Mouse (Mus musculus) adrenal gland, adult (tissue): ENCODE results near the gene Ror1.

Source experiments
- DNase-seq, 2 experiments: peaks; one replicate each; pipeline ENCODE4 v3.0.0; 2022 to 2023; ENCODE audit warnings: low spot score in 1 of 2; ENCODE audit not compliant: inconsistent age in 2 of 2

Ror1 gene

DNA sequence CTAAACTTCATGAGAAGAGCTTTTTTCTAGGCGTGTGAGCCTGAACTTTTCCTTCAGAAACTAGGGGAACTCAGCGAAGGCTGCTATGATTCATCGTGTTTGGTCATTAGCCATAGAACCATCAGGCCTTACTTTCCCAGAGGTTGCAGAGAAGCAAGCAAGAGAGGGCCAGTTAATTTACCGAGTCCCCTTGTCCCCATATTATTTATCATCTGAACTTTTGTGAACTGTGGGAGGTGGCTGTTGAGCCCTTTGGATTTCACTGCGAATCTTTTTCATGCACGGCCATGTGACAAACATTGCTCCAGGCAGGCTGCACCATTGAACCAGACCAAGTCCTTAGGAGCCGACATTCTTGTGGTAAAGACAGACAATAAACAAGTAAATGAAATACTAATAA lies 152.2 kb downstream of the Ror1 start:
- DNase-seq, result peak in 1 of 2 experiments; percentile 76

DNA sequence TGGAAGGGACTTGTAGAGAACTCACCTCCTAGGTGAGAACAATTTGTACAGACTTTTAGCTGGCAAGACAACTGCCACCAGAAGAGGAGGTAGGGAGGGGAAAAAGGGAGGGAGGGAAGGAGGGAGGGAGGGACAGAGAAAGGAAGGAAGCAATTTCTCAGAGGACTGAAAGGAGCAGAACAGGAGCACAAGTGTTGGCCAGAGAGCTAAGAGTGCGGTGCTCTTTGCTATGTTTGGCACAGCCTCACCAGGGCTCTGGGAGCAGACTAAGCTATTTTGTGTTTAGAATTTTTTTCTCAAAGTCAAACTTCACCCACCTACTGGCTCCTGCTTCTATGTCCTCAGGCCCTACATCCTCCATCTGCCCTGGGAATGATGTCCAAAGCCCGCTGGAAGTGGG lies 152.7 kb downstream of the Ror1 start:
- DNase-seq, result no peak

DNA sequence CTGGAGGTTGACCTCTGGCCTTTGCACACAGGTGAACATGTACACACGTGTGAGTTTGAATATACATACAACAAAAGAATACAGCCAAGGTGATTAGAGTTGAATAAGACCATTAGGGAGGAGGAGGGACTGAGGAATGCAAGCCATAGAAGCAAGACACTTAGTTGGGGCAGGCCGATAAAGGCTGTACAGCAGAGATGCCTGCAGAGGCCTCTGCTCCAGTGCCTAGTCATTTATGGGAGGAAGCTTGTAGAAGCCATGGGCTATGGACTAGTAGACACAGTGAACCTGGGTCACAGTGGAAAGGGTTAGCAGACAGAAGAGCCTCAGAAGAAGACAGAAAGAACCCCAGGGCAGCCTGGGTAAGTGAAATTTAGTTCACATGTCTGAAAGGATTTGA lies 155.7 kb downstream of the Ror1 start:
- no peak for DNase-seq

DNA sequence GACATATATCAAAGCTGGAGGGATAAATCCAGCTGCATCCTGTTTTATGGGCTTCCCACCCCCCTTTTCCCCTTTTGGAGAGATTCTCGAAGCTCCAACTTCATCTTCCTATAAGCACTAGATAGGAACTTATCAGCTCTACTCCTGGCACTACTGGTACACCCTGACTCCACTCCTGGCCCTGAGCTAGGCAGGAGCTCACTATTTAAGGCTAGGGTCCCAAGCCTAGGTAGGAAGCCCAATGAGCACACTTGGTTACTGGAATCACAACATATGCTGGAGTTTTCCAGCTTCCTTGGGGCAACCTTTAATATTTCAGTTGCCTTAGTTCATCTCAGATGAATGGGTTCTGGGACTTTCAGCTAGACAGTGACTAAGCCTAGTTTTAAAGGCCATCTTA lies 156.5 kb downstream of the Ror1 start:
- peak in 1 of 2 experiments; percentile 58 for DNase-seq

DNA sequence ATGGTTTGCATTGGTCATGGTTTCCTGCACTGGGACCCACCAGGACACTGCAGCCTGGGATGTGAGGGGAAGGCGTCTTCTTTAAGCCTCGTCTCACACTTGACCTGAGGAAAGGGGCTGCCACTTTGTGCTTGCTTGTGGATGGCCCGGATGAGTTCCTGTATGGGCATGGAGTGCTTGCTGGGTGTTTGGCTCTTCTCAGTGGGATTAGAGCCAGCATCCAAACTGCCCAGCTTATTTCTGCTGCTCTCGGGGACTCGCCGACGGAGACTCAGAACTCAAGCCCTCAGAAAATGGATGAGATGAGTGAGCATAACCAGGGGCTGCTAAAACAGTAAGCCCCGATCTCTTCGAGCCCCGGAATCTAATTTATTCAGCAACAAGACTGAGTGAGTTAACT lies 157.1 kb downstream of the Ror1 start:
- DNase-seq, result no peak

DNA sequence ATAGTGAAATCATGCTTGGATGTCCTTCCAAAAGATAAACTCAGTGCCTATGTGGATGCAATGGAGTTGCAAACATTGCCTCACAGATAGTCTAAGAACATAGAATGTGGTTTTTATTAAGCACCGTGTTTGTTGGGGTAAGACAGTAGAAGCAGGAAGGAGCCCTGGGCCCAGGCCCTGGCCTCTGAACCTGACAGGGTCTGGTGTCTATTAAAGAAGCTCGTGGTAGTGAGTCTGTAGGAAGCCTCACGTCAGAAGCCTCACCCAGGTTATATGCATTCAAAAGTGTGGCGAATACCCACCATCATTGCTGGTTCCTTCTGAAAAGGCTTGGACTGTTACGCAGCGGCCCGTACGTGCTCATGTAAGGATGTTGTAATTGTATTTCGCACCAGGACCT lies 157.8 kb downstream of the Ror1 start:
- DNase-seq, result no peak

DNA sequence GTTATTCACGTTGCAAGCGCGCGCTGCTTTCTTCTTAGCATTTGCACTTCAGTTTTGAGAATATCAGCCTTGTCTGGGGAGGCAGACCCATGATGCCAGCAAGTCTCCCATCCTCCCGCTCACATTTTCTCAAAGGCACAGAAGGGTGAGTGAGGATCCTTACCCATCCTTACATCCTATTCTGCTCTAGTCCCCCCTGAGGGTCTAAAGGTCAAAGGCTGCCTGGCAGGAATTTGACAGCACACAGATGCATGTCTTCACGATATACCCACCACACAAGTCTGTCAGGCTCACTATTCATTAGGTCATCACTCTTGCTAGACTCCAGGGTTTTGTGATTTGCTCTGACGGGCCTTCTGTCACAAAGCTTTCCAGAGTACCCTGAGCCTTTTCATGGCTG lies 158.2 kb downstream of the Ror1 start:
- DNase-seq, result no peak

DNA sequence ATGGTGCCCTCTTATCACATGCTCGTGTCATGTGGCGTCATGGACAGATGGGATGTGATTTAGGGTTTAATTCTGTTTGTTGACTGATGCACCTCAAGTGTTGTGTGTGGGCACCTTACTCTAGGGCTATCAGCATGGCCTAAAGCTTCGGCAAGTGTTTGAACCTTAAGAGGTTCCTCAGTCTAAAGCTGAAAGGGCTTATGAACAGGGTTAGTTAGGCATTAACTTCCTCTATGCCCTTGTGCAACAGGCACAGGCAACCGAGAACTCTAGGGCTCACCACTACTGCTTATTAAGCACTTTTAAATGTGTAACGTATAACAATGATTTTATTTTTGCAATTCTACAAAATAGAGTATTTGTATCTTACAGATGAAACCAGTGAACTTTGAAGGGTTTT lies 162.9 kb downstream of the Ror1 start:
- DNase-seq, result no peak

DNA sequence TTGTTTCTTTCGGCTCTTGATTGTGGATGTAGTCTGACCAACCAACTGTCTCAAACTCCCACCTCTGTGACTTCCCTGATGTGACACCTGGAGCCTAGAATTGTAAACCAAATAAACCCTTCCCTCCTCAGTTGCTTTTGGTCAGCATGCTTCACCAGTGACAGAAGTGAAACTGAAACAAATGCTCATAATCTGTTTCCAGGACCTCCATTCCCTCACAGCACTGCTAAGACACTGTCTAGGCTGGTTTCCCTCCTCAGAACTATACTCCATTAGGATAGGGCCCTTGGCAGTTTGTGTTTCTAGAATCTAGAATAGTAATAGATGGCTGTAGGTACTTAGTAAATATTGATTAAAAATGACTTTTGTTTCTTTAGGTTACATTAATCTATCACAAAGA lies 168.3 kb downstream of the Ror1 start:
- no peak for DNase-seq

DNA sequence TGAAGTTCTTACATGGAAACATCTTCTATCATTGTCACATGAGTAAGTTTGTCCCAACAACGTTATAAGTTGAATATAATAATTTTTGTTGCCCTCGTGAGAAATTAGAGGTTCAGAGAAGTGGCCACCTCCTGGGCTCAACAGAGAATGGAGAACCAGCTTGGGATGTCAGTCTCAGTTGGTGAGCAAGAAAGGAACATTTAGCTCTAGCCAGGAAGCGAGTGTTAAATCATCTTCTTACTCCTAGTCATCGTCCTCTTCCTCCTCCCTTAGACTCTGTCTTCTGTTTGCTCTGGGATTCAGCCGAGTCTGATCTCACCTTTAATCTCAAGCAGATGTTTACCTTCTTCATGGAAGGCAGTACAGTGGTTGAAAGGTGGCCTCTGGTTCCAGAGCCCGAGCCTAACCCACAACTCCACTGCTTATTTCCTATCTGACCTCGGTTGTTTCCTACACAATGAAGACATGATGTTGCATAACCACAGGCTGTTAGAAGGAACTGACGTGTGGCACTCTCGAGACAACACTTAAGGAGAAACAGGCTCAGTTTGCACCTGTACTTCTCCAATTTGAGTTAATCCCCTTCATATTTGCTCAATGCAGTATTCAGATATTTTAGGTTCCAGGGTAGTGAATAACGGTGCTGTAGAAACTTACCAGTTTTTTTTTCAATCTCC lies 175.6 kb downstream of the Ror1 start:
- DNase-seq, result no peak

DNA sequence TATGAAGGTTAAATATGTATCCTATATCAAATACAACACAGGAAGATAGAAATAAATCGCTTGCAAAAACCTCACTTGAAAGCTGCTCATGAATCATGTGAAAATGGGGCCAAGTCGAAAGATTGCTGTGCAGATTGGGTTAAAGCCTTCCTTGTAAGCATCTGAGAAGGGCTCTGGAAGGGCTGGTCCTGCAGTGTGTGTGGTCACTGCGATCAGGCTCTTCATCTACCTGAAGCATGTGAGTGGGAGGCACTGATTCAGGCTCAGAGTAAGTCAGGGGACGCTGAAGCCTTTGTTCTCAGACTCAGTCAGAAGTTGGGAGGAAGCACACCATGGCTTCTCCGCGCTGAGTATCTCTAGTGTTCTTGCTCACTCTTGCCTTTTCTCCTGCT lies 176.1 kb downstream of the Ror1 start:
- no peak for DNase-seq

DNA sequence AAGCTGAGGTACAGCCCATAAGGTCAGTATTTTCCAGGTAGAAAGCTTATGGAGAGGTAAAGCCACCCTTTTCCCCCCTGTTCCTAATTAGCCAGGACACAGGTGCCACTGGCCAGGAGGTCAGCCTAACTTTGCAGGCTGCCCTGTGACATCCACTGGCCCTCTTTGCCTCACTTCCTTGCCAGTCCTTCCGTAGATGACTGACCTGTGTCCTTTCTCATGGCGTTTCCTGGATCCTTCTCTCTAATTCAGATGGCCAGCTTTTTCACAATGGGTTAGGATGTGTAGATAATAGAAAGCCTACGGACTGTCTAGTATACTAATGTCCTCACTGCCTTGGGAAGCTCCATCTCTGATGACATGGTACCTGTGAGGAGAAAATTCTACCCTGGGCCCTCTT lies 177.8 kb downstream of the Ror1 start:
- no peak for DNase-seq

DNA sequence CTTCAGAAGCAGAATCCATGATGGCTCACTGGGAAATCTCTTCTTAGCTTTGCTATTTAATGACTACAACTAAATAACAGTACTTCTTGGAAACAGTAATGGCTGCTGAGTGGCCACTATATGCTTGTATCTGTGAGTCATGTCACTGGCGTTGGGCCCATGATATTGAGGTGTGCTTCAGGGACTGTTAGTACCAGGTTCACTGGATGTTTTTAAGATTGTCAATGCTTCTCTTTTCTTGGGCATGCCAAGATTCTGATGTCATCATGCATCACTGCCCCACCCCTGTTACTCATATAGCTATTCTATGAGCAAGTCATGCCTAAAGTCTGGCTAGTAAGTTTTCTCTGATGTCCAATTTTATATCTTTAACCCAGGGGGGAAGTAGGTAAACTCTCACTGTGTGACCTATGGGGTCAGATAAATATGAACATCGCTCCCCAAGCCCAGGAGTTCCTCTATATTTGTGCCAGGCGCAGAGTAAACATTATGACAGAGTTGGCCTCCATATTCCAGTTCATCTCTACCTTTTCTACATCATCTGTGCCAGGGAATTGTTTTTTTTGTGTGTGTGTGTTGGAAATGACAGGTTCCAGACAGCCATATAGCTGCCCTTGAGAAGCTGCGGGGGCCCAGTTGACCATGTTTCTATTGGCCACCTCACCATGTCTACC lies 178.4 kb downstream of the Ror1 start:
- no peak for DNase-seq

DNA sequence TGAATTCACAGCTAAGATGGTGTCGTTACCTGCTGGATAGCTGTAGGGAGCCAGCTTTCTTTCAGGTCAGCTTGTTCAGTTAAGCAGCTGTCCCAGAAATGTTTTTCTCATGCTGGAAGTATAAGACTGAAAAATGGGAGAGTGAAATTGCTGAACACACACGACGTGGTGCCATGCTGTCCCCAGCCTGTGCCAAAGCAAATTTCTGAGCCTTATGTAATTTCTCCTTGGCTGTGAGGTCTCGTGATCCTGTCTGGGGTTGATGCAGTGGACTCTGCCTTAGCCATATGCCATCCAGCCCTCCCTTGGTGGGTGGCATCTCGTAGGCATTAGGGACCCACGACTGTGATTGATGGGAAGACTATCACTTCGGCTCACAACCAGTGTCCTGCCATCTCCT lies 180.9 kb downstream of the Ror1 start:
- DNase-seq, result no peak

DNA sequence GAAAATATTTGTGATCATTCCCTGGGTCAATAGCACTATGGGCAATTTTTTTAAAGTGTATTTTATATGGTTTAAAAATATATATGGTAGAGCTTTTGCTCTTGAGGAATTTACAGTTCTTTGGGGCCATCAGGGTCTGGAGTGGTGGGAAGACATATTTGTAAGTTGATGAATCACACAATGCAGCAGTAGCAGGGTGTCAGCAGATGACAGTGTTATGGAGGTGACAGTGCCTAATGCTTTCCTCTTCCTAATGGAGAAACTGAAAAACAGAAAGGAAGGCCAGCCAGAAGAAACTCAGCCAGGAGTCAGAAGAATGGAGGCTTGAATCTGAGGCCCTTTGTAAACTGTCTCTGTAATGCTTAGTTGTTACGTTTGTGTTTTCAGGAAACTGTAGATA lies 181.4 kb downstream of the Ror1 start:
- no peak for DNase-seq

DNA sequence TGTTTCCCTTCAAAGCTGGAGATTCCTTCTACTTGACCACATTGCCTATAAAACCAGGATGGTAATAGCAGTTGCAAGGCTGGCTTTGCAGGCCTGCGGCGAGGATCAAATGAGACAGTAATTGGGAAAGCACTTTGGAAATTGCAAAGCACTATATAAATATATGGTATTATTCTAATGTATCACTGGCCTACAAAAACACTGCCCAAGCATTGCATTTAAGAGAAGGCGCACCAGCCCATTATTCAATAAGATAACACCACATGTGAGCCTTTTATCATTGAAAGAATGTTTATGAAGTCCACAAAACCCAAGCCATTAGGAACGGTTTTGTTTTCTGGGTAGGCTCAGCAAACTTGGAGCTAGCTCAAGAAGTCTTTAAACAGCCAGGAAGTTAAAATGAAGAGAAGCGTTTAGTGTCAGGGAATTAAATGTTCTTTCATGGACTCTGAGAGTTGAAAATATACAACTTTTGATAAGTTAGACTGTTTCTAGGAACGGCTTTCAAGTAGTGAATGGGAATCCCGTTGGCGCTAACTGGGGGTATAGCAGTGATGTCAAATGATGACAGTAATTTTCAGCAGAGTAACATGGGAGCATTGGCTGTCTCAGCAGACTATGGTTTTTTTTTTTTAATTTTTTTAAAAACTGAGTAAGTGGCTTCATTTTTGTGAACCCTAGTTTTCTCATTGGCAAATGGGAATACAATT lies 187.7 kb downstream of the Ror1 start:
- DNase-seq, result no peak

DNA sequence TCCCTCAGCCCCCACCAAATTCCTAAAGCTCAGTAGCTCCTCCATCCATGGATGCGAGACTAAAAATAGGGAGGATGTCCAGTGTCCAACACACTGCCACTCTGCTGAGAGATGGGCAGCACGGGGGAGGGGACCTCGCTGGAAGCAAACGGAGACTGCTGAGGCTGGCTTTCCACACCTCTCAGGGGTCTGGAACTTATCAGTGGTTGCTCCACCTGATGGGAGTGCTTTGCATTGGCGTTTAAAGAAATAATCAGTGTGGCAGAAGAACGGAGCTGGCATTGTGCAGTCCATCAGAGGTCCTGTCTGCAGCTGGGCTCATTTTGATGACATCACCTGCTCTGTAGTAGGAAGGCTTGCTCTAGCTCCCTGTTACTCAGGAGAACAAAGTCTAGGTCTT lies 188.9 kb downstream of the Ror1 start:
- no peak for DNase-seq

DNA sequence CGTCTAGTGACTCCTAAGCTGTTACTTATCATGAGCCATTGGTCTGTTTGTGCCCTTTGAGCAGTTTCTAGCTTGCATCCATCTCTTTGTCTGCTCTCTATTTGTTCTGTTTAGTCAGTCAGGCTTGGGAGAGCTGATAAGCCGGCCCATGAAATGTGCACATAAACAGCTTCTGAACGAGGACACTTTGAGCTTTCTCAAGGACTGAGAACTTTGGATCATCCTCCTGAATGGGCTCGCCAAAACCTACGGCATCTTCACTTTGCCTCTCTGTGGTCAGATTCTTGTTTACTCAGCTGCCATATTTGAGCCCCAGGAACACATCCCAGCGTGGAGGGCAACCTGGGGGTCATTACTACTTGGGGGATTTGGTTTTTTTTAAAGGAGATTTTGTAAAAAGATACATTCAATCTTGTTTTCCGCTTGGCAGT lies 190.5 kb downstream of the Ror1 start:
- peak in 1 of 2 experiments; percentile 40 for DNase-seq

DNA sequence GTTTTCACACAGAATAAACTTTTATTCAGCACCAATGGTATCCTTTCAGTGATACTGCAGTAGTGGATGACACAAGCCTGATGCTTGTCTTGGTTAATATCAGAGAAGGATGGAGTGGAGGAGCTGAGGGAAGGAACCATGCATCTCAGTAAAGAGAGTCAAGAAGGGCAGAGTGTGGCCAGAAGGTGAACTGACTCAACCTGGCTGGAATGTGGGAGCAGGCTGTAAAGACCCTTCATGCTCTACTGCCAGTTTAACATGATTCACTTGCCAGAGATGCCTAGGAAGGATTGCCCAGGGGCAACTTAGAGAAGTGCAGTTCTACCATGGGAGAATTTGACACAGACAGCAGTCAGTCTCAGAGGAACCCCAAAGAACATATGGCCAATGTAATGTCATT lies 191.2 kb downstream of the Ror1 start:
- no peak for DNase-seq

DNA sequence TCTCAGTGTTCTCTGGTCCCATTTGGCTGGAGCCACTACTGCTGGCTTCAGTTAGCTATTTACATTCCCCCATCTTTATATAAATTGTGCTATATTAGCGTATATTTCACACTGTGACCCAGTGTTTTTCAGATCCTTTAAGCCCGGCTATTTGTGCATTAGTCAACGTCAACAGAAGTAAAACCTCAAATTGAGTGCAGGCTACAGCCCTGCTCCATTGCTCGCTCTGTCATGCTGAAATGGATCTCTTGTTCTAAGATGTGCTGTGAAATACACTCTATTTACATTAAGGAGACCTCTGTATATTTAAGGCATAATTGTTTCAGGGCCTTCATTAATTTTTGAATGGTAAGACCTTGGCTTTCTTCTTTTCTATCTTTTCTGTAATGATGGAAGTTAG lies 192.2 kb downstream of the Ror1 start:
- no peak for DNase-seq

DNA sequence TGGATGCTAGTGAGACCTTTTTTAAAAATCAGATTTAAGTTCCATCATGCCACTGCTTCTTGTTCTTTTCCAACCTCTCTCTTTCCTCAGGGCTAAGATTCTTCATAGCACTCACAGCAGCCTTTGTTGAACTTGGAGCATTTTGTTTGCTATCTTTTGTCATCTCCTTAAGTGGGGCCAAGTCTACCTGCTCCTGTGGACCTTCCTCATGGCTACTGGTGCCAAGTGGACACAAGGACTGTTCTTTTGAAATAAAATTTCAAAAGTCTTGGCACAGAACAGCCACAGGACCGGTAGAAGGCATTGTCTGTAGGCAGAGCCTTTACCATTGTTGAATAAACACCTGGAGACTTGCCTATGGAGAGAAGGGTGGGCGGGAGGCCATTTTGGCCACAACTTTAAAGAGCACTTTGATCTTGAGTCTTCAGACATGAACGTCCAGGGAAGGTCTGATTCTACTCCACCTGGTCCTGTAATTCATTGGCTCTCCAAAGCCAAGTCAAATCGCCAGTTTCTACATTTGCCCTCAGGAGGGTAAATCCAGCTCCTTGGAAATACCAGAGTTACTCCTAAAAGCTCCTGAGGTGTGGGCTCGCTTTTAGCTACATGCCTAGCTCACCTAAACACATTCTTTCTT lies 195.5 kb downstream of the Ror1 start:
- no peak for DNase-seq

DNA sequence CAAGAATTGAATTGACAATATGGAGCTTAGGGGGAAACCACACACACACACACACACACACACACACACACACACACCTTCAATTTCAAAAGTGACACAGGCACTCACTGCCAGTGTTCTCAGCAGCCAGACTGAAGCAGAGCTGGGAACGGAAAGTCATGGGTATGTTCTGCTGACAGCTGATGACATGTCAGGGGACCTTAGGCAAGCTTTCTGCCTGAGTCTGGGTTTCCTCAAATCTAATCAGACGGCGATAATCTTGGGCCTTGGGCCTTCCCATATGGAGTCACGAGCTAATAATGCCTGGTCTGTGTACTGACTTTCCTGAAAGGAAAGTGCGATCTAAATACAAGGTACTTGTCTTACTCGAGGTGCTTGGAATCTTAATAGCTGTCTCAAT lies 202.1 kb downstream of the Ror1 start:
- no peak for DNase-seq
